Mouse (Mus musculus): ENCODE measurements at regions not wholly inside any gene's neighbourhood (a gene's known extent, or its start where the extent isn't known, plus 50 kb on each side); places are given as distances from the start of the nearest gene placed in this dataset.
A peak's percentile ranks its signal among the peaks of the same experiment; 100 is the strongest.

- peaks cover 7% of the 10 kb centered on the region; the same call in 1 of the 2 replicates for H3K4me1 ChIP-seq (ENCODE audit: control insufficient read depth, insufficient read depth, low read length)
- no peak for TF ChIP-seq POLR2A (IDR thresholded peaks at IDR 0.05; ENCODE audit: low read depth, low read length)
- no peak for TF ChIP-seq CTCF (IDR thresholded peaks at IDR 0.05; ENCODE audit: borderline replicate concordance, insufficient read depth, low read length)
- H3K4me3 ChIP-seq (ENCODE audit: insufficient read depth, low read length): no peak overlapping the region
- no peak overlapping the region for H3K27ac ChIP-seq (ENCODE audit: insufficient read depth, low read length)
These were observed 185.2 kb upstream of the Lpp start for GRCm38 (mm10) chr16:24208118-24208517.

GRCm38 (mm10) chr16:24207056-24207455 lies 186.3 kb upstream of the Lpp start:
- Histone ChIP-seq H3K27ac (ENCODE audit: insufficient read depth, low read length) (no peak overlapping the region; the same call in 1 of the 2 replicates), H3K4me1 (ENCODE audit: control insufficient read depth, insufficient read depth, low read length) (peaks cover 7% of the 10 kb centered on the region; the same call in 1 of the 2 replicates), H3K4me3 (ENCODE audit: insufficient read depth, low read length) (no peak overlapping the region)
- TF ChIP-seq CTCF (IDR thresholded peaks at IDR 0.05; ENCODE audit: borderline replicate concordance, insufficient read depth, low read length): no peak
- no peak for TF ChIP-seq POLR2A (IDR thresholded peaks at IDR 0.05; ENCODE audit: low read depth, low read length)

- H3K27ac ChIP-seq (ENCODE audit: insufficient read depth, low read length): no peak overlapping the region; the same call in 1 of the 2 replicates
- peaks cover 7% of the 10 kb centered on the region; the same call in 1 of the 2 replicates for H3K4me1 ChIP-seq (ENCODE audit: control insufficient read depth, insufficient read depth, low read length)
- TF ChIP-seq CTCF (IDR thresholded peaks at IDR 0.05; ENCODE audit: borderline replicate concordance, insufficient read depth, low read length) (no peak), POLR2A (IDR thresholded peaks at IDR 0.05; ENCODE audit: low read depth, low read length) (no peak)
- H3K4me3 ChIP-seq (ENCODE audit: insufficient read depth, low read length): no peak overlapping the region
These were observed 186.8 kb upstream of the Lpp start for GRCm38 (mm10) chr16:24206461-24206861.

- TF ChIP-seq CTCF (IDR thresholded peaks at IDR 0.05; ENCODE audit: borderline replicate concordance, insufficient read depth, low read length) (no peak), POLR2A (IDR thresholded peaks at IDR 0.05; ENCODE audit: low read depth, low read length) (no peak)
- Histone ChIP-seq H3K27ac (ENCODE audit: insufficient read depth, low read length) (no peak overlapping the region), H3K4me3 (ENCODE audit: insufficient read depth, low read length) (no peak overlapping the region), H3K4me1 (ENCODE audit: control insufficient read depth, insufficient read depth, low read length) (peaks cover 7% of the 10 kb centered on the region; the same call in 1 of the 2 replicates)
These were observed 187.7 kb upstream of the Lpp start for GRCm38 (mm10) chr16:24205594-24205993.

GRCm38 (mm10) chr16:24204064-24204730 lies 189.1 kb upstream of the Lpp start:
- no peak overlapping the region for H3K4me3 ChIP-seq (ENCODE audit: insufficient read depth, low read length)
- no peak overlapping the region for H3K27ac ChIP-seq (ENCODE audit: insufficient read depth, low read length)
- H3K4me1 ChIP-seq (ENCODE audit: control insufficient read depth, insufficient read depth, low read length): peaks cover 7% of the 10 kb centered on the region; the same call in 1 of the 2 replicates
- TF ChIP-seq CTCF (IDR thresholded peaks at IDR 0.05; ENCODE audit: borderline replicate concordance, insufficient read depth, low read length): no peak
- TF ChIP-seq POLR2A (IDR thresholded peaks at IDR 0.05; ENCODE audit: low read depth, low read length): no peak

GRCm38 (mm10) chr16:24202653-24203052 lies 190.7 kb upstream of the Lpp start:
- TF ChIP-seq CTCF (IDR thresholded peaks at IDR 0.05; ENCODE audit: borderline replicate concordance, insufficient read depth, low read length) (no peak), POLR2A (IDR thresholded peaks at IDR 0.05; ENCODE audit: low read depth, low read length) (no peak)
- peaks cover 12% of the 10 kb centered on the region for H3K4me1 ChIP-seq (ENCODE audit: control insufficient read depth, insufficient read depth, low read length)
- H3K4me3 ChIP-seq (ENCODE audit: insufficient read depth, low read length): no peak overlapping the region
- no peak overlapping the region for H3K27ac ChIP-seq (ENCODE audit: insufficient read depth, low read length)

GRCm38 (mm10) chr16:24201455-24201854 lies 191.9 kb upstream of the Lpp start:
- H3K27ac ChIP-seq (ENCODE audit: insufficient read depth, low read length): no peak overlapping the region
- no peak overlapping the region for H3K4me3 ChIP-seq (ENCODE audit: insufficient read depth, low read length)
- peaks cover 12% of the 10 kb centered on the region for H3K4me1 ChIP-seq (ENCODE audit: control insufficient read depth, insufficient read depth, low read length)
- no peak for TF ChIP-seq CTCF (IDR thresholded peaks at IDR 0.05; ENCODE audit: borderline replicate concordance, insufficient read depth, low read length)
- TF ChIP-seq POLR2A (IDR thresholded peaks at IDR 0.05; ENCODE audit: low read depth, low read length): no peak

- peaks cover 6% of the 10 kb centered on the region; the same call in 1 of the 2 replicates for H3K4me1 ChIP-seq (ENCODE audit: control insufficient read depth, insufficient read depth, low read length)
- TF ChIP-seq POLR2A (IDR thresholded peaks at IDR 0.05; ENCODE audit: low read depth, low read length) (no peak), CTCF (IDR thresholded peaks at IDR 0.05; ENCODE audit: borderline replicate concordance, insufficient read depth, low read length) (no peak)
- H3K4me3 ChIP-seq (ENCODE audit: insufficient read depth, low read length): no peak overlapping the region
- H3K27ac ChIP-seq (ENCODE audit: insufficient read depth, low read length): no peak overlapping the region
These were observed 193.1 kb upstream of the Lpp start for GRCm38 (mm10) chr16:24200200-24200599.

GRCm38 (mm10) chr16:24199408-24200167 lies 193.7 kb upstream of the Lpp start:
- no peak overlapping the region for H3K27ac ChIP-seq (ENCODE audit: insufficient read depth, low read length)
- peaks cover 6% of the 10 kb centered on the region; the same call in 1 of the 2 replicates for H3K4me1 ChIP-seq (ENCODE audit: control insufficient read depth, insufficient read depth, low read length)
- H3K4me3 ChIP-seq (ENCODE audit: insufficient read depth, low read length): no peak overlapping the region
- TF ChIP-seq CTCF (IDR thresholded peaks at IDR 0.05; ENCODE audit: borderline replicate concordance, insufficient read depth, low read length) (no peak), POLR2A (IDR thresholded peaks at IDR 0.05; ENCODE audit: low read depth, low read length) (no peak)

- Histone ChIP-seq H3K4me3 (ENCODE audit: insufficient read depth, low read length) (no peak overlapping the region), H3K4me1 (ENCODE audit: control insufficient read depth, insufficient read depth, low read length) (peaks cover 6% of the 10 kb centered on the region; the same call in 1 of the 2 replicates), H3K27ac (ENCODE audit: insufficient read depth, low read length) (0 out of 2 replicates have a peak overlapping the region, but pooled peaks have one; percentile 32)
- TF ChIP-seq POLR2A (IDR thresholded peaks at IDR 0.05; ENCODE audit: low read depth, low read length) (no peak), CTCF (IDR thresholded peaks at IDR 0.05; ENCODE audit: borderline replicate concordance, insufficient read depth, low read length) (no peak)
These were observed 195.0 kb upstream of the Lpp start for GRCm38 (mm10) chr16:24198291-24198690.

Data from embryonic fibroblast, embryonic 13.5 days (primary cell).